Mouse (Mus musculus) embryonic facial prominence, embryonic 12.5 days (tissue): ENCODE data around the gene Ralgps2. TPM values are rescaled to one million over a fixed set of nuclear protein-coding genes. Genes with fewer than 3 reads are reported as not detected.

Source experiments
- ATAC-seq: fragments of 200-750 bp; cut with Nextera tagmentation; 2 replicates; pipeline ENCODE4 v1.8.0; 2017; ENCODE audit not compliant: insufficient number of reproducible peaks, insufficient read depth, low FRiP score, low TSS enrichment
- H3K27ac ChIP-seq: fragments of 300-500 bp; sonication (generic); 2 replicates; pipeline ENCODE4 v1.5.1; 2016; ENCODE audit warnings: mild to moderate bottlenecking
- H3K27me3 ChIP-seq: fragments of 300-500 bp; sonication (generic); 2 replicates; pipeline ENCODE4 v1.6.1; 2016; ENCODE audit warnings: mild to moderate bottlenecking, moderate library complexity
- H3K36me3 ChIP-seq: fragments of 300-500 bp; sonication (generic); 2 replicates; pipeline ENCODE4 v1.6.1; 2016; ENCODE audit warnings: mild to moderate bottlenecking
- H3K4me1 ChIP-seq: fragments of 300-500 bp; sonication (generic); 2 replicates; pipeline ENCODE4 v1.6.1; 2016
- H3K4me2 ChIP-seq: fragments of 300-500 bp; sonication (generic); replicated peaks from 2 replicates; pipeline ENCODE4 v1.6.1; 2016; ENCODE audit warnings: mild to moderate bottlenecking, moderate library complexity
- H3K4me3 ChIP-seq: fragments of 300-500 bp; sonication (generic); 2 replicates; pipeline ENCODE4 v1.5.1; 2016; ENCODE audit warnings: mild to moderate bottlenecking
- H3K9ac ChIP-seq: fragments of 300-500 bp; sonication (generic); 2 replicates; pipeline ENCODE4 v1.6.1; 2016; ENCODE audit warnings: mild to moderate bottlenecking, moderate library complexity
- H3K9me3 ChIP-seq: fragments of 300-500 bp; sonication (generic); 2 replicates; pipeline ENCODE4 v1.6.1; 2016; ENCODE audit warnings: mild to moderate bottlenecking, moderate library complexity
- WGBS: fragments of 180-500 bp; shearing (Covaris S2); methylation state at CpG from one replicate; pipeline ENCODE4 v1.1.7; 2016; 5-methylcytosine and 5-hydroxymethylcytosine counted together
- polyA plus RNA-seq: library from polyadenylated mRNA; unstranded; fragments of >200 nt; fragmentation: Nextera tagmentation; extraction: Ambion mirVana; gene quantifications from 2 replicates; pipeline ENCODE4 v1.2.1, GENCODE M21; 2016

Ralgps2 gene
- polyA plus RNA-seq, 1 experiment from 2014 or later: 101 TPM

DNA sequence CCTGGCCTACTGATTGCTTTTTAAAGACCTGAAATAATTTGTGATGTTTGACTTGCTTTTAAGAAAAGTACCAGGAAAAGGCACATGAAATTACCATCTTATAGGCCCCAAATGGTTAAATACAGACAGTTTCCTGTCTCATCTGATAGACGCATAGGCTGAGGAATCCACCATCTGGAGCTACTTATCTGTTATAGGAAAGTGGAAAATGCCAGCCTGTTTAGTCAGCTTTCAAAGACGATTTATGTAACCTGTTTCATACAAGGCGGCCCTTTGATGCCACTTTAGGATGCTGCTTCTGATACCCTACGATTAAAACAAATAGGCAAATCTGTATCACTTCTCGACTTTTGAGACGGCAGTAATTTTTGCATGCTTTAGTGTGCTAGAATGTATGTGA is 138.2 kb downstream of the Ralgps2 start:
- peaks cover 2% of the 10 kb centered on the region; the same call in 1 of the 2 replicates for H3K36me3 ChIP-seq
- H3K9ac ChIP-seq: no peak overlapping the region
- H3K27ac ChIP-seq: no peak overlapping the region
- 35% methylated on average over 6 of the region's 6 CpGs for WGBS
- ATAC-seq: no peak
- no peak overlapping the region for H3K4me2 ChIP-seq
- H3K4me1 ChIP-seq: peaks cover 3% of the 10 kb centered on the region
- H3K4me3 ChIP-seq: no peak overlapping the region
- no peaks in the 10 kb centered on the region for H3K27me3 ChIP-seq
- no peaks in the 10 kb centered on the region for H3K9me3 ChIP-seq

DNA sequence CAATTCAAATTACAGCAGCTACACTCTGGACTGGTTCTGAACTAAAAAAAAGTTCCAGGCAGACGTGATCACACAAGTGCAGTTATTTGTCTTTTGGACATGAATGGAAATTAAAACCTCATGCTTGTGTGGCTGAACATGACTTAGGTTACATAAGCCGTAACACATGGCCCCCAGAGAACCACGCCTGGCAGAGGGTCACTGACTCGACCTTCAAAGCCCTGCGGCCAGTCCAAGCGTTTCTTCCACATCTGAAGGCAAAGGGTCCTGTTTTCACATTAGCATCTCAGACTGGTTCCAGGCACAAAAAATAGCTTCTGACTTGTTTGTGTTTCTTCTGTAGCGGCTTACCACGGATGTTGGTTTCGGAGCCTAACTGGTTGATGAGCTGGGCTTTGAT is 143.2 kb downstream of the Ralgps2 start:
- ATAC-seq: no peak
- WGBS: 16% methylated on average over 9 of the region's 9 CpGs
- Histone ChIP-seq H3K36me3 (no peaks in the 10 kb centered on the region), H3K9me3 (no peaks in the 10 kb centered on the region), H3K4me3 (no peak overlapping the region), H3K4me2 (no peak overlapping the region), H3K4me1 (peaks cover 13% of the 10 kb centered on the region), H3K9ac (no peak overlapping the region), H3K27ac (peak overlapping the region; percentile 37), H3K27me3 (no peaks in the 10 kb centered on the region)

DNA sequence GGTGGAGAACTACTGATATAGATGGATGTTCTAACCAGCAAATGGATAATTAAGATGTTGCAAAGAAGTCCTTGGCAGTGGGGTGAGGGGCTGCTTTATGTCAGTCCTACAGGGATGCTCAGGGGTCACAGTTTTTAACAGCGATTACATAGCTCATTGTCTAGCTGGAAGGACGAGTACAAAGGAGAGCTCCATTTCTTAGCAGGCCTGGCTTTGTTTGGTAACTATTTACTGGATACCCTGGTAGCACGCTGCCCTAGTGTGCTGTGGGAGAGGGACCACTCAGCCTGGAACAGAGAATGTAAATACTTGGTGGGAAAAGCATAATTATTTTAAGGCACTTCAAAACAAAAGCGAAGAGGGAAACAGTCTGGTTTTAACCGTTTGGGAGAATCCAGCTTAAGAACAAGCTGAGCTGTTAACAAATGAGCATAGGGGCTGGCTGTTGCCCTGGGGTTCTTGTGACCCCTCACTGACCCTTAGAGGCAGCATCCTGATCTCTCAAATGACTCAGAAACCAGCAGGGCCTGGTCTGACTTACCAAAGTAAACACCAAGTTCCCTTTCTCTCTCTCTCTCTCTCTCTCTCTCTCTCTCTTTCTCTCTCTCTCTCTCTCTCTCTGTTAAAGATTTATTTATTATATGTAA is 149.5 kb downstream of the Ralgps2 start:
- no peaks in the 10 kb centered on the region for H3K27me3 ChIP-seq
- no peak for ATAC-seq
- peaks cover 17% of the 10 kb centered on the region; the same call in 1 of the 2 replicates for H3K4me1 ChIP-seq
- H3K36me3 ChIP-seq: no peaks in the 10 kb centered on the region
- no peak overlapping the region for H3K9ac ChIP-seq
- WGBS: 12% methylated on average over 5 of the region's 5 CpGs
- H3K4me3 ChIP-seq: no peak overlapping the region
- no peak overlapping the region for H3K4me2 ChIP-seq
- H3K27ac ChIP-seq: no peak overlapping the region
- no peaks in the 10 kb centered on the region for H3K9me3 ChIP-seq

DNA sequence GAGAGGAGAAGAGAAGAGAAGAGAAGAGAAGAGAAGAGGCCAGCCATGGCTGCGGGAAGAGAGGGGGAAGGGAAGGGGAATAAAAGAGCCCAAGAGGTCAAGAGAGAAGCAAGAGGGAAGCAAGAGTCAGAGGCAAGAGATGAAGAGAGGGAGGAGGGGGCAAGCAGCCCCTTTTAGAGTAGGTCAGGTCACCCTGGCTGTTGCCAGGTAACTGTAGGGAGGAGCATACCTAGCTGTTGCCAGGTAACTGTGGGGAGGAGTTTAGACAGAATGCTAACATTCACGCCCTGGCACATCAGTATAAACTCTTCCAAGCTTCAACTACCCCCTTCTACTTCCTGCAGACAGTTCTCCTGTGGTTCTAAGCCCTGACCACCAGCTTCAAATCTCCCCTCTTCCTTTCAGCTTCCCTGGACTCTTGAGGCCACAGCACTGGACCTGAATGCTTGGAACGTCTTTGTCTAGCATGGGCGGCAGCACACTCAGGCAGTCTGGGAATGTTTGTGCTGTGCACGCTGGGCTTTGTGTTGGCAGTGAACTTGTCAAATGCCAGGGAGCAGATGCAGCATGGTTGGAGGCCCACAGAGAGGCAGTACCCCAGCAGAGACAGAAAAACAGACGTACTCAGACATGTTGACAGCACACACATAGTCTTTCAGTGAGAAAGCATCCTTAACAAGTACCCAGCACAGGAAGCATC is 152.1 kb downstream of the Ralgps2 start:
- Histone ChIP-seq H3K9me3 (no peaks in the 10 kb centered on the region), H3K9ac (no peak overlapping the region), H3K4me3 (no peak overlapping the region), H3K27ac (no peak overlapping the region), H3K27me3 (no peaks in the 10 kb centered on the region), H3K4me1 (peaks cover 32% of the 10 kb centered on the region; the same call in 1 of the 2 replicates), H3K4me2 (0 out of 2 replicates have a peak overlapping the region, but pooled peaks have one; percentile 5), H3K36me3 (no peaks in the 10 kb centered on the region)
- ATAC-seq: no peak
- 56% methylated on average over 6 of the region's 6 CpGs for whole genome bisulfite sequencing

DNA sequence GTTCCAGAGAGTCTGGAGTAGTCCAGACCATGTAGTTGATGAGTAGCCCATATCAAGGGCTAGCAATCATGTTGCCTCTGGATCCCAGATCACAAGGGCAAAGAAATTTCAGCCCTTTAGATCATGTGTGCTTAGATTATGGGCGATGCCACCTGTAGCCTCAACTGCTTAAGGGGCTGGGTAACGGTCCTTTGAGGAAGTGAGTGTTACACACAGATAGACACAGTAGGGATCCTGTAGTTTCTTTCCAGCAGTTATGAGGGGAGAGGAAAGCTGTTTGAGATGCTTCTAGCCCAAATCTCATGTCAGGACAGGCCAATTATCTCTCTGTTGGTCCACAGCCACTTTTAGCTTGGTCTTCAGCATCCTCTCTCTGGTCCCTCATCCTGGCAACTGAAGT is 153.4 kb downstream of the Ralgps2 start:
- WGBS: 86% methylated on average over 2 of the region's 2 CpGs
- H3K4me1 ChIP-seq: peaks cover 44% of the 10 kb centered on the region
- no peaks in the 10 kb centered on the region for H3K9me3 ChIP-seq
- no peaks in the 10 kb centered on the region for H3K36me3 ChIP-seq
- ATAC-seq: no peak
- H3K4me2 ChIP-seq: no peak overlapping the region
- no peak overlapping the region for H3K9ac ChIP-seq
- no peaks in the 10 kb centered on the region for H3K27me3 ChIP-seq
- no peak overlapping the region for H3K4me3 ChIP-seq
- no peak overlapping the region for H3K27ac ChIP-seq

DNA sequence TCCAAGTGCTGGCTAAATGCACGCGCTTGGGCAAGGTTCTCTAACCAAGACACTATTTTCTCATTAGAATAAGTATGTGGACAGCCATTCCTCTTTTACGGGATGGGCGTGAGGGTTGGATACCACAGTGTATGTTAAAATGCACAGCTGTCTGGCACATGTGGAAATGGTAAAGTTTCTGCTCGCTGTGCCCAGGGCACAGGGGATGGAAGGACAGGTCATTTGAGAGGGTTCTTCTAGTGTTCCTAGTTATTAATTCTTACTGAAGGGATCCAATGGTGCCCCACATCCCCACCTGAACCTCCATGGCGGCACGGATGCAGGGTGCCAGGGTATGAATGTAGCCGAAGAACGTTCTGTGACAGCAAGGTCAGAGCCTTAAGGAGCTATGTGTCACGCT is 154.5 kb downstream of the Ralgps2 start:
- no peak overlapping the region; the same call in 1 of the 2 replicates for H3K27ac ChIP-seq
- no peak overlapping the region for H3K9ac ChIP-seq
- H3K4me3 ChIP-seq: no peak overlapping the region
- no peak overlapping the region for H3K4me2 ChIP-seq
- no peaks in the 10 kb centered on the region for H3K9me3 ChIP-seq
- no peak for ATAC-seq
- H3K27me3 ChIP-seq: no peaks in the 10 kb centered on the region
- H3K4me1 ChIP-seq: peaks cover 54% of the 10 kb centered on the region
- H3K36me3 ChIP-seq: no peaks in the 10 kb centered on the region
- WGBS: 73% methylated on average over 10 of the region's 10 CpGs

DNA sequence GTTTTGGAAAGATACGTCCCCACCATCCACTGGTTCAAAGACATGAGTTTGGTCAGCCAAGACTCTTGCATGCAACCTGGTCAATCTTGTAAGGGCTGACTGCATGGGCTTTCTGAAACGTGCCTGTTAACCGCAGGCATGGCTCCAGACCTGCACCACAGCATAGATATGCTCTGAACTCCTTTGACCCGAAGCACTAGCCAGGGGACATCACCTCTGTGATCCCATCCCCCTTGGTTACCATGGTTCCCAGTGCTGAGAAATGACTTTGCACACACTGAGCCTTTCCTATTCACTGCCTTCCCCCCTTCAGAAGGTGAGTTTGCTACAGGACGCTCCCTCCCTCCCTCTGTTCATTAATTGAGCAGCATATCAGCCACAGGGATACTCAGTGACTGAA is 155.3 kb downstream of the Ralgps2 start:
- 56% methylated on average over 5 of the region's 5 CpGs for WGBS
- no peak overlapping the region for H3K9ac ChIP-seq
- no peak for ATAC-seq
- H3K36me3 ChIP-seq: no peaks in the 10 kb centered on the region
- H3K9me3 ChIP-seq: no peaks in the 10 kb centered on the region
- H3K4me3 ChIP-seq: no peak overlapping the region
- no peak overlapping the region; the same call in 1 of the 2 replicates for H3K27ac ChIP-seq
- peaks cover 55% of the 10 kb centered on the region for H3K4me1 ChIP-seq
- no peaks in the 10 kb centered on the region for H3K27me3 ChIP-seq
- H3K4me2 ChIP-seq: no peak overlapping the region

DNA sequence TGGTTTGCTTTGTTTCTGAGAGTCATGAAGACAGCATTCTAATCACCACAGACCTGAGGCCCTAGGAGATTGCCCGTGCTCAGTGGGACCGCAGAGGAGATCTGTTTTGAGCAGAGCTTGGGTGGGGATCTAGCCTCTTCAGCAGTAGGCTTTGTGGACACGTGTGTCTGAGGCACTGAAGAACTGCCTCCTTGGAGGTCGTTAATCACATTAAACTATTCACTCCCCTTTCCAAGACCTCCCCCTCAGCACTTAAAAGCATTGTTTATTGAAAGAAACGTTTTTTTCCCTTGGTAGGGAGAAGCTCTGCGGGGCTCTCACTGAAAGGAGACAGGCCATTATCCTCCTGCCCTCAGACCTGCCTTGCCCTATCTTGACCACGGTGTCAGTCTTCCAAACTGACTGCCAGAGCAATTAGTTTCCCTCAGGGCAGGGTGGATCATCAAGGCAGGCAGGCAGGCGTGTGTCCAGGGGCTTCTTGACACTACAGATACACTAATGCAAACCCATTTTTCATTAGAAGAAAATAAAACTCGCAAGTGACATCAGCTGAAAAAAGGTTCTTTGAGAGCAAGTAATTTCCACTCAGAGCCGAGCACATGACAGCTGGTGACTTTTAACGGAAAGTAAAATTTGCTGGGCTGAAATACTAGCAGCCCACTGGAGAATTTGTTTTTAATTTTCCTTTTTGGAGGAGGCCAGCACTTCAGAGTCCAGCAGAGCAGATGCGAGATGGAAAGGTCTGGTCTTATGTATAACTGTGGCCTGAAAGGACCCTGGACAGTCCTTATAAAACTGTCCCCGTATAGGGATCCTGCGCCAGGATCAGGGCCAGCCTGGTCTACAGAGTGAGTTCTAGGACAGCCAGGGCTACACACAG is 157.2 kb downstream of the Ralgps2 start:
- no peaks in the 10 kb centered on the region for H3K36me3 ChIP-seq
- peak overlapping the region; percentile 93 for H3K27ac ChIP-seq
- H3K9me3 ChIP-seq: no peaks in the 10 kb centered on the region
- ATAC-seq: no peak
- no peak overlapping the region for H3K9ac ChIP-seq
- H3K4me3 ChIP-seq: no peak overlapping the region
- 19% methylated on average over 14 of the region's 14 CpGs for WGBS
- H3K4me2 ChIP-seq: no peak overlapping the region
- H3K4me1 ChIP-seq: peaks cover 52% of the 10 kb centered on the region
- no peaks in the 10 kb centered on the region for H3K27me3 ChIP-seq

DNA sequence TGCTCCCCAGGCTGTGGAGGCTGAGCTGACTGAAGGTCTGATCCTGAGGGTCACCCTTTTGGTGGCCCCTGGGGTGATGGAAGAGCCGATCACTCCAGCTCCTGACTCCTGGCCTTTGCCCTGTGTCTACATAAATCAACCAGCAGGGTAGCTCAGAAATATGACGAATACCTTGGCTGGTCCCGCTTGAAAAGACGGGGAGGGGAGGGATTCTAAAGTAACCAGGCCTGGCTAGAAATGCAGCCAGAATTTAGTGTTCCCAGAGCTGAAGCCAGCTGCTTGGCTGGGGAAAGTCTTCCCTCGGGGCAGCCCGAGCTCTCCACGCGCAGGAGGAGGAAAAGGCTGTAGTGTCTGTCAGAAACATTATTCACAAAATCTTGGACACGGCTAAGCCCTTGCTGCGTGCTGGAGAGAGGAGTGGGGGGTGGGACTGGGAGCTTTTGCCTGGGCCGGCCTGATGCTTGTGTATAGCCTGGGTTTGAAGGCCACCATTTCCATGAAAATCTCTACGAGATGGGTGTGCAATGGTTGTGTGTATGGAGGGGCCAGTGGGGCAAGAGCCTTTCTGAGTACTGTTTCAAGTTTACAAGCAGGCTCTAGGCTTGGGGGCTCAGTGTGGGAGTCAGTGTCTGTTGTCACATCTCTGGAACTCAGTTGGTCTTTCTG is 158.2 kb downstream of the Ralgps2 start:
- 8% methylated on average over 12 of the region's 12 CpGs for WGBS
- Histone ChIP-seq H3K36me3 (no peaks in the 10 kb centered on the region), H3K27me3 (no peaks in the 10 kb centered on the region), H3K4me2 (0 out of 2 replicates have a peak overlapping the region, but pooled peaks have one; percentile 5), H3K4me3 (no peak overlapping the region), H3K9me3 (no peaks in the 10 kb centered on the region), H3K9ac (no peak overlapping the region), H3K27ac (peak overlapping the region; percentile 93), H3K4me1 (peaks cover 51% of the 10 kb centered on the region)
- ATAC-seq: peak; percentile 53; the same call in 1 of the 2 replicates

DNA sequence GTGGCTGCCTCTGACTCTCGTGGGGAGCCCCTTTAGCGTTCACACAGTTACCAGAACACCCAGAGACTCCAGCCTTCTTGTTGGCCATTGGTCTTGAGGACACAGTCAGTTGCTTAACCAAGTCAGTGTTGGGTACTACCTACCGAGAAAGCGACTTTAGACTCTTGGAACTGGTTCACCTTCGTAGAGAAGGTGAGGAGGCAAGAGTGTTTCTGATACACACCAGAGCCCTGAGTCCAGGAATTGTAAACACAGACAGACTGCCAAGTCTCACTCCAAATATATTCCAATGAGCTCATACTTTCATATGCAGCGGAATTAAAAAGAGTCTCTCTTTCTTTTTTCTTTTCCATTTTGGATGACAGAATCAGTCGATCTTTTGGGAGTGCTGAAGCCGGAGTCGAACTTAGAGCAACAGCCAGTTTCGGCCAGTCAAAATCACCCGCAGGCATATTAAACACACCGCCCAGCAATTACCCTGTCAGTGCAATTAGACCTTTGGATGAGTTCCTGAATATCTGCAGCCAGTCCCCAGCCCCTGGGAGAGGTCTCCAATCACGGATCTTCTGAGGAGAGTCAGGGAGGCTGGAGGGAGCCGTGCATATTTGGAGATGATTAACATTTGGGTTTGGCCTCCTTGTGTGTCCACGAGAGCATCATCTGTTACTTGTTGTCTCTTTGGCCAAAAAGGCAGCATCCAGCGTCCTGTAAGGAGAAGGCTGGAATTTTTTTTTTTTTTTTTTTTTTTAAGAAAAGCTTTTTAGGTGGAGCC is 159.0 kb downstream of the Ralgps2 start:
- ATAC-seq: no peak
- Histone ChIP-seq H3K36me3 (no peaks in the 10 kb centered on the region), H3K9me3 (no peaks in the 10 kb centered on the region), H3K4me3 (no peak overlapping the region), H3K9ac (no peak overlapping the region), H3K27ac (peak overlapping the region; percentile 93), H3K27me3 (no peaks in the 10 kb centered on the region), H3K4me2 (0 out of 2 replicates have a peak overlapping the region, but pooled peaks have one; percentile 5), H3K4me1 (peaks cover 51% of the 10 kb centered on the region)
- WGBS: 38% methylated on average over 16 of the region's 16 CpGs

DNA sequence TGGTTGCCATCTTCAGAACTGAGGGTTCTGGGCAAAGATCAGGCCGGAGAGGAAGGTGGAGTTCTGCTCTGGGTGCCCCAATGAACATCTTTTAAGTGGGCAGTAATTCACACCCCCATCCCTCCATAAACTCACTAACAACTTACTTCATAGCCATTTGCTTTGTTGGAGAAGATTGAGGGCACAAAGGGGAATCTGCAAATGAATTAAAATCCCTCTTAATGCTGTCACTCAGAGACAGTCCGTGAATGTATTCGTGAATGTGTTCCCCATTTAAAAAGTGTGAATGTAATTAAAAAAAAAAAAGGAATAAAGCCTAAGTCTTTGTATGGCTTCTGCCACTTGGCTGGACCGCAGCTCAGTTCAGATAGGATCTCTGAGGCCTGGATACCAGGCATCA is 159.8 kb downstream of the Ralgps2 start:
- Histone ChIP-seq H3K9ac (no peak overlapping the region), H3K9me3 (no peaks in the 10 kb centered on the region), H3K4me3 (no peak overlapping the region), H3K4me2 (no peak overlapping the region), H3K27me3 (no peaks in the 10 kb centered on the region), H3K27ac (peak overlapping the region; percentile 93), H3K36me3 (no peaks in the 10 kb centered on the region), H3K4me1 (peaks cover 44% of the 10 kb centered on the region)
- 76% methylated on average over 4 of the region's 4 CpGs for WGBS
- ATAC-seq: no peak
